Mouse (Mus musculus): Measurements from ENCODE around the gene Disp2. TPM values are rescaled to one million over a fixed set of nuclear protein-coding genes. Genes with fewer than 3 reads are reported as not detected.

Gene Disp2
- total RNA-seq, 1 experiment = 0.31 TPM

DNA sequence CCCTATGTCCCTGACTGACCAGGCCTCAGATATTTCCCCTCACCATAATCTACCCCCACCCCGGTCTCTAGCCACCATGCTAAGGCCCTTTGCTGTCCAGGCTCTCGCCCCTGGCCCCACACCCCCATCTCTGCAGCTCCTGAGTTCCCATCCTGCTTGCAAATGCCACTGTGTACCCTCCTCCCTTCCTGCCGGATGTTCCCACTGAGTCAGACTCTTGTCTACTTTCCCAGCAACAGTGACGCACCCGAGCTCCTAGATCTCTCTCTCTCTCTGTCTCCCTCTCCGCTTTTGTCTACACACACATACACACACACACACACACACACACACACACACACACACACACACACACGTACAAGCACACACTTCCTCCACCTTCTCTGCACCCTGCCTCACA is 16.1 kb upstream of the Disp2 start:
- no peak for DNase-seq (ENCODE audit: low read depth, low spot score)
- in situ Hi-C loops (cut with MboI; ENCODE audit: low sequenced_read_pairs in 2 of 2, unreplicated experiment in 2 of 2) = no loop called here
- Histone ChIP-seq H3K4me3 (ENCODE audit: insufficient read depth in 1 of 2, low read depth in 1 of 2, low read length in 2 of 2, poor library complexity in 1 of 2, severe bottlenecking in 1 of 2) (no peak overlapping the region), H3K36me3 (ENCODE audit: control insufficient read depth, insufficient read depth, low read length, poor library complexity, severe bottlenecking) (no peaks in the 10 kb centered on the region), H3K9me3 (ENCODE audit: control insufficient read depth, insufficient read depth, low read depth, low read length) (no peaks in the 10 kb centered on the region), H3K27ac (ENCODE audit: insufficient read depth, low read depth, low read length, poor library complexity, severe bottlenecking) (no peak overlapping the region), H3K4me1 (ENCODE audit: control insufficient read depth in 2 of 2, insufficient read depth in 2 of 2, low read length in 2 of 2, poor library complexity in 1 of 2) (peaks cover 4 to 17% of the 10 kb centered on the region in 2 experiments), H3K9ac (ENCODE audit: insufficient read depth, low read depth, low read length, poor library complexity, severe bottlenecking) (no peak overlapping the region)
- TF ChIP-seq CHD2 (IDR thresholded peaks at IDR 0.05; ENCODE audit: low read depth, low read length) = no peak
- TF ChIP-seq ZNF384 (IDR thresholded peaks at IDR 0.05; ENCODE audit: low read depth, low read length) = no peak
- no peak for TF ChIP-seq MAFK (IDR thresholded peaks at IDR 0.05; ENCODE audit: insufficient read depth, low read depth, low read length)
- TF ChIP-seq ZC3H11A (IDR thresholded peaks at IDR 0.05; ENCODE audit: borderline replicate concordance, low read depth, low read length) = no peak
- TF ChIP-seq HCFC1 (IDR thresholded peaks at IDR 0.05; ENCODE audit: borderline replicate concordance, insufficient read depth, low read length) = no peak

DNA sequence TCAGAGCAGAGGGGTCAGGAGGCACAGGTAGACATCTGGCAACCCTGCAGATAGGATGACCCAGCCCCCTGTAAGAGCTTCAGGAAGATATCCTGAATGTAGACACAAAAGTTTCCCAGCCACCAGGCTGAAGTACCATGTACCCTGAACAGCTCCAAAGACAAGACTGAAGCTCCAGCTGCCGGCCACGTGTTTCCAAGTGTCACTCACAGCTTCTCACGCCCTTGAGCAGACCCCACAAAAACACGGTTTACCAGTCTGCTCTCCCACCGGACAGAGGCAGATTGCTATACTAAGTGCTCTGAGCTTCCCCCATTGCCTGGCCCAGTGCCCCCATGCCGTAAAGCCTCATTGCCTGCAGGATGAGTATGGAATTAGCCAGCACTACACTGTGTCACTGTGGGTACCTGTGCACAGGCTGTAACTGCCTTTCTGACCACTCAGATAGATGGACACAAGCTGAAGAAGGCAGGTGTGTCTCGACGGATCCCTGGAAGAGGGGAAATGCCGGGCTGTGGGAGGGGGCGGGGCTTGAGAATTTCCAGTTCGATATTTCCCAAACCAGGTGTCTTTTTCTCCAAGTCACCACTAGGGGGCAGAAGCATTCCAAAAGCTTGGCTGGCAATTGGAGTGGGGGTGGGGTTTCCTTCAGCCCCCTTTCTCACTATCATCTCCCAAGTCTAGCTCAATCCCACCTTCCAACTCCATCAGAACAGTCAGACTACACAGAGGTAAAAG is 15.3 kb upstream of the Disp2 start:
- no peak overlapping the region for H3K27ac ChIP-seq (ENCODE audit: insufficient read depth, low read depth, low read length, poor library complexity, severe bottlenecking)
- no peak overlapping the region for H3K4me3 ChIP-seq (ENCODE audit: insufficient read depth in 1 of 2, low read depth in 1 of 2, low read length in 2 of 2, poor library complexity in 1 of 2, severe bottlenecking in 1 of 2)
- peaks cover 4 to 17% of the 10 kb centered on the region in 2 experiments for H3K4me1 ChIP-seq (ENCODE audit: control insufficient read depth in 2 of 2, insufficient read depth in 2 of 2, low read length in 2 of 2, poor library complexity in 1 of 2)

DNA sequence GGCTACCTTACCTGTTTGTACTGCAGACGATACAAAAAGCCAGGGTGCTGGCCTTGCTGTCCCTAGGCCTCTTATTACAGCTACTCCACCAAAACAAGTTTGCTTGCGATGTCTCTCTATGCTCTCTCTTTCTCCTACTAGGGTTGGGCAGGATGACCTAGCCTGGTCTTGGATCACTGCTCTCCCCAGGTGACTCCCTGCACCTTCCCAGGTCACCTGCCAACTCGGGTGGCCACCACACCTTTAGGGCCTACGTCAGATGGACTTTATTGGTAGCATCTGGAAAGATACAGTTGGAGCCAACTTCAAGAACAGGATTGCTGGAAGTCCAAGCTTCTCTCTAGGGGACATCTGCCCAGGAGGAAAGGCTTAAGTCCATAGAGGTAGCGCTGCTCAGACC is 14.6 kb upstream of the Disp2 start:
- Histone ChIP-seq H3K4me1 (ENCODE audit: control insufficient read depth in 2 of 2, insufficient read depth in 2 of 2, low read length in 2 of 2, poor library complexity in 1 of 2) (peaks cover 4 to 17% of the 10 kb centered on the region in 2 experiments), H3K9ac (ENCODE audit: insufficient read depth, low read depth, low read length, poor library complexity, severe bottlenecking) (no peak overlapping the region), H3K27ac (ENCODE audit: insufficient read depth, low read depth, low read length, poor library complexity, severe bottlenecking) (no peak overlapping the region), H3K36me3 (ENCODE audit: control insufficient read depth, insufficient read depth, low read length, poor library complexity, severe bottlenecking) (no peaks in the 10 kb centered on the region), H3K4me3 (ENCODE audit: insufficient read depth in 1 of 2, low read depth in 1 of 2, low read length in 2 of 2, poor library complexity in 1 of 2, severe bottlenecking in 1 of 2) (no peak overlapping the region), H3K9me3 (ENCODE audit: control insufficient read depth, insufficient read depth, low read depth, low read length) (no peaks in the 10 kb centered on the region)
- in situ Hi-C loops (cut with MboI; ENCODE audit: low sequenced_read_pairs in 2 of 2, unreplicated experiment in 2 of 2) = no loop called here
- TF ChIP-seq CHD2 (IDR thresholded peaks at IDR 0.05; ENCODE audit: low read depth, low read length) (no peak), ZNF384 (IDR thresholded peaks at IDR 0.05; ENCODE audit: low read depth, low read length) (no peak), HCFC1 (IDR thresholded peaks at IDR 0.05; ENCODE audit: borderline replicate concordance, insufficient read depth, low read length) (no peak), MAFK (IDR thresholded peaks at IDR 0.05; ENCODE audit: insufficient read depth, low read depth, low read length) (no peak), ZC3H11A (IDR thresholded peaks at IDR 0.05; ENCODE audit: borderline replicate concordance, low read depth, low read length) (no peak)
- DNase-seq (ENCODE audit: low read depth, low spot score) = no peak

More for the DNA sequence above, 15.3 kb upstream of the Disp2 start:
- Histone ChIP-seq H3K36me3 (ENCODE audit: control insufficient read depth, insufficient read depth, low read length, poor library complexity, severe bottlenecking) (no peaks in the 10 kb centered on the region), H3K9me3 (ENCODE audit: control insufficient read depth, insufficient read depth, low read depth, low read length) (no peaks in the 10 kb centered on the region), H3K9ac (ENCODE audit: insufficient read depth, low read depth, low read length, poor library complexity, severe bottlenecking) (no peak overlapping the region)
- in situ Hi-C loops (cut with MboI; ENCODE audit: low sequenced_read_pairs in 2 of 2, unreplicated experiment in 2 of 2) = no loop called here
- peak; percentile 80 for DNase-seq (ENCODE audit: low read depth, low spot score)
- TF ChIP-seq MAFK (IDR thresholded peaks at IDR 0.05; ENCODE audit: insufficient read depth, low read depth, low read length) (0 out of 2 replicates have a peak, but pooled peaks have one; percentile 10), CHD2 (IDR thresholded peaks at IDR 0.05; ENCODE audit: low read depth, low read length) (peak; percentile 47; the same call in 1 of the 2 replicates), ZC3H11A (IDR thresholded peaks at IDR 0.05; ENCODE audit: borderline replicate concordance, low read depth, low read length) (peak; percentile 17; the same call in 1 of the 2 replicates), ZNF384 (IDR thresholded peaks at IDR 0.05; ENCODE audit: low read depth, low read length) (no peak), HCFC1 (IDR thresholded peaks at IDR 0.05; ENCODE audit: borderline replicate concordance, insufficient read depth, low read length) (no peak)

DNA sequence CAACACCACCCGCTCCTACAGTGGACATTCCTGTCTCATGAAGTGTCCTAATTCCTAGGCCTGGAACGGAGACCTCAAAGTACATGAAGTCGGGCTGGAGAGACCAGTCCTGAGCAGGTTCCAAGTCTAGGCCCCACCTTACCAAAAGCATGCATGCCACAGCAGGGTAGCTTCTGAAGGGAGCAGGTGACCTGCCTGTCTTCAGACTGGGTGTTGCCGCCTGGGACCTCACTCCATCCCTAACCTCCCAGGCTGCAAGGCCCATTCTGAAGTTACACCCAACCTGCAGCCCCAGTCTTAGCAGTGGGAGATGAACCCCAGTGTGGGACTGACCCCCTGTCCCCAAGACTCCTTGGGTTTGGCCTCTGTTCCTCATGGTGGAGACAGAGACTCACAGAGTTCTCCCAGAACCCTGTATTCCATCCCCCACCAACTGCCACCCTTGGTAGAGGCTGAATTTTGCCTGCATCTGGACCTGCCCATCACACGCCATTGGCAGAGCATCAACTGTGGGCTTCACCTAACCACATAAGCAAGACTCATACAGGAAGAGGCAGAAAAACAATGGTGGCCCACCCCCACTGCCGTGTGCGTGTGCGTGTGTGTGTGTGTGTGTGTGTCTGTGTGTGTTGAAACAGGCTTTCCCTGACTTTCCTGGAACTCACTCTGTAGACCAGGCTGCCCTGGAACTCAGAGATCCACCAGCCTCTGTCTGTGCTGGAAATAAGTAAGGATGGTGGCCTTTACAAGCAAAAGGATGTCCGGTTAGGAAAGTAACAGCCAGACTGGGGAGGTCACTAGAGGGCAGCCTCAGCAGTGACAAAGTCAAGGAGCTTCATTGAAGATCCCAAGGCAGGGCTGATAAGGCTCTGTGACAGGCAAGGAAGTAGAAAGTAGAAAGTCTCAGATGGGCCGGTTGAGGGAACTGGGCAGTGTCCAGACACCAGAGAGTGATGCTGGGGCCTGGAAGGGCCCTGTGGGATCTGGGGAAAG is 13.2 kb upstream of the Disp2 start:
- Histone ChIP-seq H3K4me1 (ENCODE audit: control insufficient read depth in 2 of 2, insufficient read depth in 2 of 2, low read length in 2 of 2, poor library complexity in 1 of 2) (peaks cover 4 to 16% of the 10 kb centered on the region in 2 experiments), H3K9me3 (ENCODE audit: control insufficient read depth, insufficient read depth, low read depth, low read length) (no peaks in the 10 kb centered on the region), H3K4me3 (ENCODE audit: insufficient read depth in 1 of 2, low read depth in 1 of 2, low read length in 2 of 2, poor library complexity in 1 of 2, severe bottlenecking in 1 of 2) (no peak overlapping the region), H3K27ac (ENCODE audit: insufficient read depth, low read depth, low read length, poor library complexity, severe bottlenecking) (no peak overlapping the region), H3K36me3 (ENCODE audit: control insufficient read depth, insufficient read depth, low read length, poor library complexity, severe bottlenecking) (no peaks in the 10 kb centered on the region), H3K9ac (ENCODE audit: insufficient read depth, low read depth, low read length, poor library complexity, severe bottlenecking) (no peak overlapping the region)
- no peak for DNase-seq (ENCODE audit: low read depth, low spot score)
- in situ Hi-C loops (cut with MboI; ENCODE audit: low sequenced_read_pairs in 2 of 2, unreplicated experiment in 2 of 2) = no loop called here
- no peak for TF ChIP-seq HCFC1 (IDR thresholded peaks at IDR 0.05; ENCODE audit: borderline replicate concordance, insufficient read depth, low read length)

All from ES-E14 (cell line).